Mouse (Mus musculus) skeletal muscle tissue, postnatal 0 days (tissue): ENCODE data around the gene Tmem234. TPM values are rescaled to one million over a fixed set of nuclear protein-coding genes. Genes with fewer than 3 reads are reported as not detected.

Experiments
- microRNA-seq, 2 experiments: library from miRNA; unstranded; fragments of <30 nt; microRNA quantifications; one replicate each; pipeline ENCODE4; 2016
- polyA plus RNA-seq: library from polyadenylated mRNA; unstranded; fragments of >200 nt; fragmentation: Nextera tagmentation; extraction: Ambion mirVana; gene quantifications from 2 replicates; pipeline ENCODE4 v1.2.1, GENCODE M21; 2015

Gene Tmem234
- 125 and 129 TPM in 2 replicates for polyA plus RNA-seq

DNA sequence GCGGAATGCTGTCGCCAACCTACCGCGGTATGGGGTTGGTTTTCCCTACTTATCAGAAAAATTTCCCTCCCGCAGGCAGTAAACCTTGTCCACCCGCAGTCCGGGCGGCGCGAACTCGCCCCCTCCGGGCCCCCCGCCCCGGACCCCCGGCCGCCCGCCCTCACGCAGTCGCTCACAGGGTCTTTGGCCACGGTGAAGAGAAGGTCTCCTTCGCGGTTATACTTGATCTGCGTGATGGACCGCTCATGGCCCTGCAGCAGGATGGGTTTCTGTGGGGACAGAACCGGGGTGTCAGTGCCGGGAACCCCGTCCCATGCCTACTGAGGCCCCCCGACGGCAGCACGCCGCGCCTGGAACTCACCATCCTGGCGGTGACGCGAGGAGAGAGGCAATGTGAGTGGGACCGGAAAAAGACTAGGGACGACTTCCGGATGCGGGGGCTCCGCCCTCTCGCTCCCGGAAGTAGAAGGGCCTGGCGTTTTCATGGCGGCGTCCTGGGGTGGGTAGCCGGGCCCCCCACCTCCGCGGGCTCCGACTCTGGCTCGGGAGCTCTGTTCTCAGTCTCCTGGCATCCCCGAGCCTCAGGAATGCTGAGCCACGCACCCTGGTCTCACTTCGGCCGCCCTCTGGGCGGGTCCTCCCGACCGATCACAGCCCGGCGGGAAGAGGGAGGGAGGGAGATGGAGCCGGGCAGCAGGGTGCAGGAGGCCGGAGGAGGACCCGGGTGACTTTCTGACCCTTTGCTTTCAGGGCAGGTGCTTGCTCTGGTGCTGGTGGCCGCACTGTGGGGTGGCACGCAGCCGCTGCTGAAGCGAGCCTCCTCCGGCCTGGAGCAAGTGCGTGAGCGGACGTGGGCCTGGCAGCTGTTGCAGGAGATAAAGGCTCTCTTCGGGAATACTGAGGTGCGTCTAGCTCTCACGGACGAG lies at the start of gene Tmem234, which contains the start of gene Eif3i:
Gene Tmem234 (plus strand): TSS at position 436 of the 926 bp plus-strand sequence.
Gene Eif3i (minus strand): TSS at position 416 of the 926 bp plus-strand sequence.

DNA sequence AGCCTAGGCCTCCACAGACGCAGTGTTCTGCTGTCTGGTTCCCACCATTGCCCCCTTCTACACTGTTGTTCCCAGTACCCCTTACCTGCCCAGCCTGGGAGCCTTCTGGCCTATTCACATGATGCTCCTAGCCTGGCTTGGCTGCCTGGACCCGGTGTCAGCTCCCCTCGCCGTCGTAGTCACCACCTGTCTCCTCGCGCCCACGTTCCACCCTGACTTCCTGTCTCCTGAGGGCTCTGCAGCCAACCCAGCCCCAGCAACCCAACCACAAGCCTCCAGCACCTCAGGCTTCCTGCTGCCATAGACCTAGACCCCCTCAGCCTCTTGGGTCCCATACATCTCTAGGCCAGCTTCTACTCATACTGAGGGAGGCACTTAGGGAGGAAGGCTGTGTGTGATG lies 27.0 kb upstream of the Tmem234 start, which contains the start of gene Lck:
Gene Lck (minus strand): TSS at position 212 of the 400 bp plus-strand sequence.

DNA sequence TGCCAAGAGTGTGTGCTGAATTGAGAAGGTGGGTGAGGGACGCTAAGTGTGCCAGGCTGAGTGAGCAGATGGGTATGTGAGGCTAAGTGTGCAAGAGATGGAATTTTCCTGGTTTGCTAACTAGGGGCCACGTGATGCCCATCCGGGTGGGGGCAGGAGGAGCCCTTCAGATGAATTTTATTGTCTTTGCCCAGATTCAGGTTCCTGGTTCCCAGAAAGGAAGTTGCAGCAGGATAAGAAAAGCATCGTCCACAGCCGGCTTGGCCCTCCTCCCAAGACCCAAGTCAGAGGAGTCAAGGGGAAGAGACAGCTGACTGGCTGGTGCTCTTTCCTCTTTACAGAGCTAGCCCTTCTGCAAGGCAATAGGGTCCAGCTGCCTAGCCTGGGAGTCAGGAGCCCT lies 22.0 kb upstream of the Tmem234 start, which contains the start of gene Fam167b:
Gene Fam167b (minus strand): TSS at position 84 of the 400 bp plus-strand sequence.

DNA sequence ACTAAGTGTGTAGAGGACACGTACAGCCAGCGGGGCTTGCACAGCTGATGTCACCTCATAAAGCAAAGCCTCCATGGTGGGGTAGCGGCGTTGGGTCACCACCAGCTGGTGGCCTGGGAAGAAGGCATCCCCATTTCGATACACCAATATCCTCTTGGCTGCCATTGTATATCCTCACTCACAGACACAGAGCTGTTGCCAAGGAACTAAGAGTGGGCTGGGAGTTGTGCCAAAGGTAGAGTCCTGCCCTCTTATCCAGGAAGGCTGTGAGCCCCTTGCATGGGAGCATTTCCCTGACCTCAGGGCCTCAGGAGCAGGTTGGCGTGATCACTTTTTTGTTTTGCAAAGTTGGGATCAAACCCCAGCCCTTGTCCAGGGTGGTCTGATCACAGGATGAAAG lies 13.6 kb downstream of the Tmem234 start, which contains the start of gene Dcdc2b:
Gene Dcdc2b (minus strand): TSS at position 165 of the 400 bp plus-strand sequence.

DNA sequence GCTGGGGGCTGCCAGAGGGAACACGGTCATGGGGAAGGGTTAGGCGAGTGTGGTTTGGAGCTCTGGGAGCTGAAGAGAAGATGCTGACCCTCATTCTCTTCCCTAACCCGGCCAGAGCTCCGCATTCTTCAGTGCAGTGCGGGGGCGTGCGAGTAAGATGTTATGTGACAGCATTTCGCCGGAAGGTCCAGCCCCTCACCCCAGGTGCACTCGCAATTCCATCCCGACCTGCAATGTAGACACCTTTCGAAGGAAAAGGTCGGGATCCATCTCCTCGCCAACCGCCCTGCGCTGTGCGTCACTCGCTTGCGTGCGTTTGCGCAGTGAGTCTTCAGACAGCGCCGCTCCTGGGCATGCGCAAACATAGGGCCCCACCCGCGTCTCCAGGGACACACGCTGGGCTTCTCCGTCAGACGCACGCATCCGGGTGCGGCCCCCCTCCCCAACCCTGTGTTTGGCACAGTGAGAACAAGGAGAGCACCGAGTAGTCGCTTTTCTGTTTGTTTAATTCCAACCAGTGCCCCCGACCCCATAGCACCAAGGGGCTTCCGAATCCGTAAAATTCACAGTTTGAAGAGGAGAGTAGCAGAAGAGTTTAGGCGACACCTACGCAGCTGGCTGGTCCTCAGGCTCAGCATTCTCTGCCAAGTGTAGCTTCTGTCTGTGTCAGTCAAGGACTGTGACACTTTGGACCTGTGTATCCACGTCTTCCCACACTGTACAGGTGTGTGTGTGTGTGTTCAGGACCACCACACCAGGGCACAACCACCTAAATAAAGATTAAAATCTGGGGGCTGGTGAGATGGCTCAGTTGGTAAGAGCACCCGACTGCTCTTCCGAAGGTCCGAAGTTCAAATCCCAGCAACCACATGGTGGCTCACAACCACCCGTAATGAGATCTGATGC lies 18.6 kb downstream of the Tmem234 start, which contains the start of gene Iqcc:
Gene Iqcc (minus strand): TSS at position 314 of the 906 bp plus-strand sequence.

DNA sequence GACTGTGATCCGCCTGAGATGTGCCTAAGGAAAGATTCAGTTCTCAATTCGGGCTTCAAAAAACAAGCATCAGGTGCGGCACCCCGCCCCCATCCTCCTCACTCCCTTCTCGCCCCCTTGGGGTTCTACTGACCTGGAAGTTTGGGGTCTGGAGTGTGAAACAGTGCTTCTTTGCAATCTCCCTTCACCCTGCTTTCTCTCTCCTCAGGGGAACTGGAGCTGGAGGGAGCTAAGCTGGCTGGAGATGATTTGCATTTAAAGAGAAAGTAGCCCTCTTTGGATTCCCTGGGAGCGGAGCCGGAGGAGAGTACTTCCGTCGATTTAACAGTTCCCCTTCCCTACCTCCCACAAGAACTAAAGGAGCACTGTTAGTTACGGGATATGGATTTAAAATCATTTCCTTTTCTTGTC lies 23.2 kb downstream of the Tmem234 start, which contains the start of gene Ccdc28b:
Gene Ccdc28b (minus strand): TSS at position 267 of the 411 bp plus-strand sequence.

DNA sequence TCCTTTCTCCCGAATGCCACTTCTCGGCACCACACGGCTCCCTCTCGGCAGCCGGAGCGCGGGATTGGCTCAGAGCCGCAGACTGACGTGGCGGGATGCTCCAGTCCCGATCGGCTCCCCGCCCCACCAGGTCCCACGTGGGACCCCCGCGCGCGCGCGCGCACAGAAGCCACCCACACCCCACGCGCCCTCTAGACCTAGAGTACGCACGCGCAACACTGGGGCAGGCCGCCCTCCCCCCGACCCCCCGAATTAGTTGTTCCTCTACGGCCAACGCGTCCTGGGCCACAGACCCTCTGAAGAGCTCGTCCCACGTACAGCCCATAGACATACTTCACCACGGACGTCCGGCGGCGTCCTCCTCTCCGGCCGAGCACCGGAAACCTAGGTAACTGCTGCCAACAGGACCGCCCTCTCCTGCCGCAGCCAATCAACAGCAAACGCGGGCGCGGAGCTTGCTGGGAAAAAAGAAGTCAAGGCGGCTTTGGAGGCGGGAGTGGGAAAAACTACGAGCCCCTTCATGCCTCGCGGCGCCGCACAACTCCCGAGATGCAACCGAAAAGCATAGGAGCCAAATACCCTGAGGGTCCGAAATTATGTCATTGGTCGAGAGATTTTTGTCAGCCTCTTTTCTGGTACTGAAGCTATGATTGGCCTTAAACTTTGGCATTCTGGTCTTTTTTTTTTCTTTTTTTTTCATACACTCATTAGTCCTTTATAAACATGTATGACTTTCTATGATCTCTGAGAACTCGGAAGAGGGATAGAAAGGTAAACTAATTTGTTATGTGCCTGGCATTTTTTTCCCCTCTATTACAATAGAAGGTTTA lies 40.4 kb downstream of the Tmem234 start, which contains the start of gene Txlna:
Gene Txlna (minus strand): TSS at position 428 of the 830 bp plus-strand sequence.

DNA sequence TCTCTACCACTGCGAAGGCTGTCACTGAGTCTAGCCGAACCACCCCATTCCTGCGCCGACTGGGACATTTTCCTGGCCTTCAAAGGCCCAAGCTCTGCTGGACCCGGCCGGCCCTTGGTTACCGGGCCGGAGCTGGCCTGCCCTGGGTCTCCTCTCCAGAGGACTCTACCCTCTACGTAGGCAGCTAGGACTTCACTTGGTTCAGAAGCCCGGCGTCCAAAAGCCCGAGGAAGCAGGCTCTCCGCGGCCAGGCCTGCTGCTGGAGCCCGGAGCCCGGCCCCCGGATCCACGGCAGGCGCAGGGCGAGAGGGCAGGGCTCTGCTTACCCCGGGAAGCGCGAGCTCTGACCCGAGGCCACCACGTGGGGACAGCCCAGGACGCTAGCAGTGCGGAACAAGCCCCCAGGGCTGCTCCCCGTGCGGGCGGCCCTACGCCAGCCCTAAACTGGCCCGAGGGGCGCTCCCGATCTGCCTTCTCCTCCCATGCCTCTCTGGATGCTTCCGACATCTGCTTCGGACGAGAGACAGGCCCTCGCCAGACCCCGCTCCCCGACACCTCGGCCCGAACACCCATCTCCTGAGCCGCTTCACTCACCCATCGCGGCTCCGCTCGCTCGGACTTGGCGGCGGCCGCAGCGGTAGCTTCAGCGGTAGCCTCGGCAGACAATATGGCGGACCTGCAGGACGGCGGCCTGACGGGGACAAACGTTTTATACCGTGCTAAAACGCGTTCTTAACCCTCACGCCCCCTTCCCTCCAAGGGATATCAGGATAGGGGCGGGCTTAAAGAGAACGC lies 71.8 kb downstream of the Tmem234 start, which contains the start of gene Kpna6:
Gene Kpna6 (minus strand): TSS at position 685 of the 795 bp plus-strand sequence.

Small RNAs within 50 kb of the gene (microRNA-seq; reads per million reads assigned to microRNA genes)
- 0 reads per million in 2 experiments for gene Mir8119

Other genes with a start within 250 kb of the Tmem234 start
- gene Zbtb8a, start 222.6 kb upstream of the Tmem234 start, polyA plus RNA-seq, result 3.8 and 6.5 TPM in 2 replicates
- gene Zbtb8b, start 159.8 kb upstream of the Tmem234 start, polyA plus RNA-seq, result not detected in 2 replicates
- 16.8 and 20.1 TPM in 2 replicates for gene Bsdc1, start 139.1 kb upstream of the Tmem234 start, polyA plus RNA-seq
- gene Tssk3, start 109.6 kb upstream of the Tmem234 start, polyA plus RNA-seq, result not detected in 2 replicates
- not detected in 2 replicates for gene Fam229a, start 109.5 kb upstream of the Tmem234 start, polyA plus RNA-seq
- gene Marcksl1, start 87.1 kb upstream of the Tmem234 start, polyA plus RNA-seq, result 75.3 and 95.8 TPM in 2 replicates
- 49.0 and 59.8 TPM in 2 replicates for gene Hdac1, start 58.0 kb upstream of the Tmem234 start, polyA plus RNA-seq
- 0.78 and 1.2 TPM in 2 replicates for gene Lck, start 27.0 kb upstream of the Tmem234 start, polyA plus RNA-seq
- 1.7 and 2.5 TPM in 2 replicates for gene Fam167b, start 22.1 kb upstream of the Tmem234 start, polyA plus RNA-seq
- 169 and 180 TPM in 2 replicates for gene Eif3i, start within 50 bp of the Tmem234 start, polyA plus RNA-seq
- gene Dcdc2b, start 13.6 kb downstream of the Tmem234 start, polyA plus RNA-seq, result 1.8 TPM in 2 replicates
- gene Iqcc, start 18.4 kb downstream of the Tmem234 start, polyA plus RNA-seq, result 15.0 and 17.6 TPM in 2 replicates
- gene Ccdc28b, start 23.3 kb downstream of the Tmem234 start, polyA plus RNA-seq, result 42.5 and 46.6 TPM in 2 replicates
- gene Txlna, start 40.4 kb downstream of the Tmem234 start, polyA plus RNA-seq, result 25.4 and 27.7 TPM in 2 replicates
- 13.8 and 15.4 TPM in 2 replicates for gene Kpna6, start 72.1 kb downstream of the Tmem234 start, polyA plus RNA-seq
- gene Tmem39b, start 96.2 kb downstream of the Tmem234 start, polyA plus RNA-seq, result 3.0 and 3.3 TPM in 2 replicates
- 37.6 and 38.5 TPM in 2 replicates for gene Khdrbs1, start 141.6 kb downstream of the Tmem234 start, polyA plus RNA-seq
- 564 and 580 TPM in 2 replicates for gene Ptp4a2, start 210.6 kb downstream of the Tmem234 start, polyA plus RNA-seq